Mouse (Mus musculus) ovary, postnatal 36 days (tissue): ENCODE data around the gene Apopt1.

Experiments
- DNase-seq: peaks from one replicate; pipeline ENCODE4 v3.0.0; 2022; ENCODE audit warnings: low spot score, mixed read lengths

Gene Apopt1

DNA sequence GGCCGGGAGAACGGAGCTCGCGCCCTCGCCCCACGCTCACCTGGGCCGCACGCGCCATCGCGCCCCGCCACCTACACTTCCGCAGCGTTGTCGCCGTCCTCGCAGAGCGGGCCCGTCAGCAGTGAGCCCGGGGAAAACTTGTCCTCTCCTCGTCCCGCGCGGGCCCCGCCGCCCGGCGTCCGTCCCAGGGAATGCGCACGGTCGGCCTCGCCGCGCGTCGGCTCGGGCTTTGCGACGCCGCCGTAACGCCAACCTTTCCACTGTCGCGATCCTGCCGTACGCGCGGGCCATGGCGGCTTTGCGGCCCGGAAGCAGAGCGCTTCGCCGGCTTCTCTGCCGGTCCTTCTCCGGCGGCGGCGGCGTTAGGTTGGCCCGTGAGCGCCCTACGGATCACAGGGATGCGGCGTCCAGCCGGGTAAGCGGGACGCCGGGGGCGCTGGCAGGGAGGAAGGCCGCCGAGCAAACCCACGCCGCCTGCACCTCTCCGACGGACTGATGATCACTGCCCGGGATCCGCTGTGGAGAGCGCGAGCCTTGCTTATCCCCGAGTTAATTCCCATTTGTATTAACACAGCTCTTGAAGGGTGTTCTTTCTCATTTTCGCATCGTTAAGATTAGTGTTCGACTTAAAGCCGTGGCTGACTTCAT is at the start of gene Apopt1, which contains the start of gene Bag5:
Apopt1 (plus strand) TSS at position 258 of the 648 bp plus-strand sequence.
Bag5 (minus strand) TSS at position 254 of the 648 bp plus-strand sequence.
- DNase-seq, result peak; percentile 93

DNA sequence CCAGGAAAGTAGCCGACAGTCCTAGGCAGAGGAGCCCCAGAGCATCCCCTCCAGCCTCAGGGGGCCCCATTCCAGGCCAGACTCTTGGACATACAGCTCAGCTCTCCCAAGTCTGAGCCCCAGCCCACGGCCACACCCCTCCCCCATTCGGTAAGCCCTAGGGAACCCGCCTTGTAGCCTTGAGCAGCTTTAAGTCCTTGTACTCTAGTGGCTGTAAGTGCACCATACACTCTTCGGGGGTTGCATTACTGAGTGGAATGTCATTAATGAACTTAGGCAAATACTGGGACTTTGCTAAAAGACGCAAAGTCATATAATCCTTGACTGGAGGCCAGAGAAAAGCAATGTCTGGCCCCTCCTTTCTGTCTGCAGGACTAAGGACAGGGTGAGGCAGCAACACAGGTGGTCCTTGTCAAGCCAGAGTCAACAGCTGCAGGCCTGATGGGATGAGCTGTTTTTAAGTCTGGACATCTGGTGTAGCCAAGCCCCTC is 48.9 kb upstream of the Apopt1 start:
- DNase-seq, result no peak

DNA sequence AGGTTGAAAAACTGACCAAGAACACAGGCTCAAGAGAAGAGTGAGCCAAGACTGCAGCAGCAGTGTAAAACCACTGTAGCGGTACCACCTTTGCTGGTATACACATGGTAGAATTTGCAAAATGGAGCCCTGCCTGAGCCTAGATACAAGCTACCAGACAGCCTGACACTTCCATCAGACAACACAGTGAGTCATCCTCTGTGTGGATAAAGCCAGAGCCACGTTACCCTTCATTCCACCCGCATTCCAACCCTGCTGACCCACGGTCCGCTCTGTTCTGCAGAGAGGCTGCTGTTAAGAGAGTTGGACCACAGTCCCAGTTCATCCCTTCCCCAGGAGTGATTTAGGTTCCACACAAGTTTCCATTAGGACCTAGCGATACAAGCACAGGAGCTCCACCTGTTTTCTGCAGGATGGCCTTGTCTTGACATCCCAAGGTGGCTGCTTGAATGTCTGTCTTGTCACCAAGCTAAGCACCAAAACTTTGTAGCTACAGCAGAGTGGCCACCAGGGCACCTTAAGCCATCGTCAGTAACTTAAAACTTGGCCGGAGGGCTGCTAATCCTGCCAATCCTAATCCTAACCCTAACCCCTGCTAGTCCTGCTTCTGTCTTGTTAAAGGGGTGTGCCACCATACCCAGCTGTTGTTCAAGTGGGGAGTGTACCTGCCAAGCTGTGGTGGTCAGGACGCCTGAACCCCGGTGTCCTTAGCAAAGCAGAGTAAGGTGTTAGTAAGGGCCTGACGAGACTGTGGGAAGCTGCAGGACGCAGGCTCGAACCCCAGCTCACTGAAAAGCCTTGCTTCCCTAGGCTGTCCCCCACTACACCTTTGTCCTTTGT is 47.8 kb upstream of the Apopt1 start:
- DNase-seq, result no peak

DNA sequence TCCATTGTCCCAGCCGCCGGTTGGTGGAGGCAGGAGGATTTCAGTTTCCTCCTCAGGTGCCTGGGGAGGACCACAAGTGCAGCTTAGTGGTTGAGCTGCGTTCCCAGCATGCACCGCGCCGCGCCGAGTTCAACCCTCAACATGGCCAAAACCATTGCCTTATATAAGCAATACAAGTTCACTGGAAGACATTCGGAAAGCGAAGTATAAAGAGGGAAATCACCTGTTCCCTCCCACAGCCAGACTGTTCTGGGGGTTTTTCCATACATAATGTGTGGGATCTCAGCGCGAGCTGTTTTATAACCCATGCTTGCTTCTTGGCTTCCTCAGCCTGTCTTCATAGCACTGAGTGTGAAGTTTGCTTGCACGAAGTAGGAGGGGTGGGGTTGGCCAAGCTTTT is 46.7 kb upstream of the Apopt1 start:
- DNase-seq, result no peak

DNA sequence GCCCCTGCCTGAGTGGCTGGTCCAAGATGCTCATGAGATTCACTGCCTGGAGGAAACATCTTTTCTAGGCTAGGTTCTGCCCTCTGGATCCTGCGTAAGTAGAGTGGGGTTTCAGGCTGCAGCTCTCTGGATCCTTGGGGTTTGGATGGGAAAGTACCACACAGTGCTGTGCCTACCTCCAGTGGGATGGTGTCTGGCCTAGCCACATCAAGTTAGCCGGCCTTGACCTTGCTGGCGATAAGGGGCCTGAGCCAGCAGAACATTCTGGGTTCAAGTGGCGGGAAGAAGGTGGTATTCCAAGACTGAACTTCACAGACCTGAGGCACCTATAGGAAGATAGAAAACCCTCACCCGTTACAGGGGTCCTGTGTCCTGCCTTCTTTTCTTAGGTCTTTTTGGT is 45.6 kb upstream of the Apopt1 start:
- DNase-seq, result no peak

DNA sequence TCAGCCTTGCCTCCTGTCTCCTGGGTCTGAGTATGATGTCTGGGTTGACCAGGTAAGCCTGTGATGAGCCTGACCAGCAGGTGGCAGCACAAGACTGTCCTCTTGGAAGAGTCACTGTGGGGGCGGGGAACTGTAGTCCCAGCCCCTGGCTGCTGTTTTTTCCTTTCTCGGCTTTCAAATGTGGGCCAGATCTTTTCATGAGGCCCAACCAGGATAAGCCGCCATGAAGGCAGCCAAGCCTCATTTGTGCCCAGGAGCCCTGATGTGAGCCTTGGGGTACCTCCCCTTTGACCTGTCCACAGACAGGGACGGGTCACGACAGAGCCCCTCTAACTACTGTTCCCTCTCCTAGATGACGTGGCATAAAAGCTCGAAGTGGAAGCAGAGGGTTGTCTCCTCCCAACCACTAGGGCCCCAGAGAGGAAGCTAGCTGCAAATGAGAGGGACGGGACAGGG is 44.6 kb upstream of the Apopt1 start:
- DNase-seq, result peak; percentile 94

DNA sequence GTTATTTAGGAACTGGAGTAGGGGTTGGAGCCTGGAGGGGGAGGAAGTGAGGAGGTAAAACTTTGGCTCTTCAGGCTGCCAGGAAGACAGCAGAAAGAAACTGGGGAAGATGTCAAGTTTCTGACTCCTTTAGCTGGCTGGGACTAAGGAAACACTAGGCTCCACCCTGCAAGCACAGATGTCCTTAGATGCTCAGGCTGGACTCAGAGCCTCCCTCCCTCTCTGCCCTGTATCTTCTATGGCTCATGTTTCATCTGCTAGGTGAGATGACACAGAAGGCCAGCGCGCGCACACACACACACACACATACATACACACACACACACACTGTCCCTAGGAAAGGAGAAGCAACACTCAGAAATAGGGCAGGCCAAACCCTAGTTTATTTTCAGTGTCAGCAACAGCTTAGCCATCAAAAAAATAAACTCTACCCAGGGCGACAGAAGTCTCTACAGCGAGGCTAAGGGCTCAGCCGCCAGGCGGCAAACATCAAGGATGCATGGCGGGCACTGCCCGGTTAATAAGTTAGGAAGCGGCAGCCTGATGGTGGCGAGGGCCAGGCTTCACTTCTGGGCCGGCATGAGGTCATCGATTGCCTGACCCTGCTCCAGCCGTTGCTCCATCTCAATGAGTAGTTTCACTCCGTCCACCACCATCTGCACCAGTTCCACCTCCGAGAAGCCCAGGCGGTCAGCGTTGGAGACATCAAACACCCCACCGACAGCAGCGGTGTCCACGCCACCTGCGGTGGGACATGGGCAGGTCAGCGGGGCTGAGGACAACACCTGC is 43.9 kb upstream of the Apopt1 start:
- no peak for DNase-seq

DNA sequence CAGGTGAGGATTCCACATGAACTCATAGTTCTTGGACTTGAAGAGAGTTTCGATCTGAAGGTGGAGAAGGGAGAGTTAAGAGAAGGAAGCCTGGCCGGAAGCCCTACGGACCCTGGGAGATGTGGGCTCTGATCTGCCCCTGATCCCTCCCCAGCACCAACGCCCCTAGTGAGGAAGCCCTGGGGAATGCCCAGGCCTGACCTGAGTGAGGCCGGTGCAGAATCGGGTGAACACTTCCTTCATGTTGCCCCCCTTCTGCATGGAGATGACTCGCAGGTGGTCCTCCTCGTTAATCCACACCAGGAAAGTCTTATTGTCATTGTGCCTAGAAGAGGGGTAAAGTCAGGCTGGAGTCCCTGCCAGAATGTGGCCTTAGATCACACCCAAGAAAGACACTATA is 43.1 kb upstream of the Apopt1 start:
- no peak for DNase-seq

DNA sequence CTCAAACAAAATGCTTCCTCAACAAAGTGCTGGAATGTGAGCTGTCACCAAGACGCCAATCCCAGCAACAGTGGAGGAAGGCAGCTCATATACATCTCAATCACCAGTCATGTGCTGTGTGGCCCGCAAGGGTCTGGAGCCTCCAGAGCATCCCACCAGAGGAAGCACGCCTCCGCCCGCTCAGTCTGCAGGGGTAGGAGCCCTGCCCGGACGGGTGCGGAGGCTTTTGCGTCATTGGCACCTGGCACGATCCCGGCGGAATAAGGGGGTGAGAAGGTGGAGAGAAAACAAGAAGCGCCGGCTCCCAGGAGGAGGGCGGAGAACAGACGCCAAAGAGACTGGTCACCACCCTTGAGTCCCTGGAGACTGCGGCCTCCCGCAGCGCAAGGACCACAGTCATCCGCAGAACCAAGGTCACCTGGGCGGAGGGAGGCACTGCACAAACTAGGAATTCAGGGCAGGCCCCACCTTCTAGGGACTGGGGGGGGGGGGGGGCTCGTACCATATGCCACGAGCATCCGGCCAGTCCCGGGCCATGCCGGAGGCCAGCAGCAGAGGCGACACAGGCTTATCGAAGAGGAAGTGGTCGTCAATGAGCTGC is 42.6 kb upstream of the Apopt1 start:
- DNase-seq, result peak; percentile 49

DNA sequence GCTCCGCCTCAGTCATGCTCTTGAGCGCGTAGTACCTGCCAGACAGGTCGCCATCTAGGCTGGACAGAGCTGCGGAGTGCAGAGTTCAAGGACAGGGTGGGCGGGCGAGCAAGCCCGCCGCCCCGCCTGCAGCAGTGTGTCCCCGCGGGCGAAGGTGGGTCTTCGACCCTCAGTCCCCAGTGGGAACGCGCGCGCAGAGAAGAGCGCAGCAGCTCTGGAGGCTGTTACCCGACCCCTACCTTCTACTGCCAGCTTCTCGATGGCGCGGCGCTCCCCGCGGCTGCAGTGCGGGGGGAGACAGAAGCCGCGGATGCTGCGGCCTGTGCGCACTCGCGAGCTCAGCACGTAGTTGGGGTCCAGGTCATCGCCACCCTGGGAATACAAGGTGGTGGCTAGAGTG is 42.1 kb upstream of the Apopt1 start:
- DNase-seq, result no peak

DNA sequence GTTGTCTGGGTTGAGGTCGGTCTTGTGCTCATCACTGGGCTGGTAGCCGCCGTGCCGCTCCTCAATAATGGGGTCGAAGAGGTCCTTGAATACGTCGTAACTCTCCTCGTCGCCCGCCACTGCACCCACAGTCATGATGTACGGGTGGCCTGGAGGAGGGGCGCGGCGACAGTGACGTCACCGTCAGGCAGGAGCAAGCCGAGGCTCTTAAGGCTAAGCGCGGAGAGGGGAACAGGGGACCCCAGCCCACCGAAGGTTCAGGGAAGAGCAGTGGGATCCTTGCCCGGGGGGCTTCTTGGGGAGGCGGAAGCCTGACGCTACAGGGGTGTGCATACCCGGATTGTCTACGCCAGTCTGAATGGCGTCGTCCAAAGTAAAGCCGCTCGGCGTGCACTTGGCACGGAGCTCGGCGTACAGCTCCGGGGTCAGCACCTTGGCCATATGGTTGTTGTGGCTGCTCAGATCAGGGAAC is 41.6 kb upstream of the Apopt1 start:
- DNase-seq, result peak; percentile 50

DNA sequence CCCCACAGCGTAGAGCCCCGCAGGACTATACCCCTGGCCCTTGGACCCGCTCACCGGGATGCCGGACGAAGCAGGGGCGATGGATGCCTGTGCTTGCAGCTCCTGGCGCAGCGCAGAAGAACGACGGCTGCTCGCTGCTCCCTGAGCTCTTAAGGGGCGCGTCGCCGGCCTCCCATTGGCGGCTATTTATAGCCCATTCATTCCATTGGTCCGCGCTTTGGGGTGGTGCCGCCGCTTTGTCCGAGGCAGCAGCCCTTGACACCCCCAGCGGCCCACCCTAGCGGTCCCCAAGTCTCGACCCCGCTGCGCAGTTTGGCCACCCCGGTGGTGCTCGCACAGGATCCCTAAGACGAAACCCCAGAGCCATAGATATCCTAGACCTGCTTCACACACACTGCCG is 40.9 kb upstream of the Apopt1 start, which contains the start of gene Ckb:
Ckb (minus strand) TSS at position 163 of the 400 bp plus-strand sequence.
- DNase-seq, result peak; percentile 66

DNA sequence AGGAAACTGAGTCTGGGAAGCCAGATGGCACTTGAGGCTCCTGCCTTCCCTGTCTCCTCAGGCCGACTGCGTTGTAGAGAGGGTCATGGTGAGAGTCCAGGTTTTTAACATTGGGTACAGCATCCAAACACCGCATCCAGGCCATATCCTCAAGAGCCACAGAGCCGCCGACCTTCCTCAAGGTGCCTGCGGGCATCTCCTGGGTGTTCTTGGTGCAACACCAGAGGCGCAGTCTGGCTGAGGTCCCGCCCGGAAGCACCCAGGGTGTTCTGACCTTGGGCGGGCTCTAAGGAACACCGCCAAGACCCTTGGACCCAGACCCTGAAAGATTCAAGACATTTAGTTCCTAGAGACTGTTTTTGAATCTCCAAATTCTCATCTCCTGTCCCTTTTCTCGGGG is 40.5 kb upstream of the Apopt1 start:
- DNase-seq, result no peak

DNA sequence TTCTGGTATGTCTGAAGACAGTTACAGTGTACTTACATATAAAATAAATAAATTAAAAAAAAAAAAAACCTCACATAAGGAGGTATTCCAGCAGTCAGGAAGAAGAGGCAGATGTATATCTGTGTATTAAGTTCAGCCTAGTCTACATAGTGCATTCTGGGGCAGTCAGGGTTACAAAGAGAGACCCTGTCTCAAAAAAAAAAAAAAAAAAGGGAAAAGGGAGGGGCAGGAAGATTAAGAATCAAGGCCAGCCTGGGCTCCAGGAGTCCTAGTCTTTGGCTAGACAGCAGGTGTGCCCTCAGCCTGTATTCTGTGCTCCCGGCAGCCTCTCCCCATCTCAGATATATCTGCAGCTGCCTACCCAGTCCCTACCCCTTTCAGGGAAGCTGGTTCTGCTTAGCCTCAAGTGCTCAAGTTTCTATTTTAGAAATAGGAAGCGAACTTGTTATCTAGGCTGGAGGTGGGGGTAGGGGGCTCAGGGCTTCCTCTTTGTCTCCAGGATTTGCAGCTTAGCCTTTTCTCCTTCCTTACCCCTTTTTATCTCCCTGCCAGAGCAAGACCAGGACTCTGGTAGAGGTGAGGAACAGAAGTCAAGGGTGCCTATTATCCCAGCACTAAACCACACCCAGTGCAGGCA is 38.1 kb upstream of the Apopt1 start:
- DNase-seq, result no peak

DNA sequence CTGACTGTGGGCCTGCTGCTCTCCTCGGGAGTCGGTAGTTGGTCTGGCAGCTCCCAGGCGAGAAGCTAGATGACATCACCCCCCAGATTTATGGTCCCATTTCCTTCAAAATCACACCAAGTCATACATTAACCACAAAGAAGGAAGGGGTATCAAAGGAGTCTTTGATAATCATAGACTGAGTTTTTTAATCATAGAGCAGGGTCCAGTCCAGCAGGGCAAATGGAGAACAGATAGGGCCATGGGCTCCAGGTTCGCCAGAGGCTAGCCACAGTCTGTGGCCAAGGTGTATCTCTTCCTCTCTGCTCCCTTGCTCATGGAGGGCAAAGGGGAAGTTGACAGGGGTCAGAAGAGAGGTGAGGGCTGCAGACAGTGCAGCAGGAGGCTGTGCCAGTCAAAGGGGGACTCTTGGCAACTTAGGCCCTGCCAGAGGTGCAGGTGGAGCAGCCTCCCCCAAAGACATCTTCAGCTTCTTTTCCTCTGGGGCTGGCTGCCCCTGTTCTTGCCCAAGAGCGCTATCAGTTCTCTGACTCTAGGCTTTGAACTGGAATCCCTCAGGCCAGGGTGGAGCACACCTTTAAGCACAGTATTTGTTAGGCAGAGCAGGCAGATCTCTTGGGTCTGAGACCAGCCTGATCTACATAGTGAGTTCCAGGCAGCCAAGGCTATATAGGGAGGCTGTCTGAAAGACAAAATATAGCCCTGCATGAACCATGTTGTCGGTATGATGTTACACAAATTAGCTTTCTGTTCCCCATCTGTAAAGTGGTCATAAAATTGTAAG is 37.1 kb upstream of the Apopt1 start:
- DNase-seq, result no peak

DNA sequence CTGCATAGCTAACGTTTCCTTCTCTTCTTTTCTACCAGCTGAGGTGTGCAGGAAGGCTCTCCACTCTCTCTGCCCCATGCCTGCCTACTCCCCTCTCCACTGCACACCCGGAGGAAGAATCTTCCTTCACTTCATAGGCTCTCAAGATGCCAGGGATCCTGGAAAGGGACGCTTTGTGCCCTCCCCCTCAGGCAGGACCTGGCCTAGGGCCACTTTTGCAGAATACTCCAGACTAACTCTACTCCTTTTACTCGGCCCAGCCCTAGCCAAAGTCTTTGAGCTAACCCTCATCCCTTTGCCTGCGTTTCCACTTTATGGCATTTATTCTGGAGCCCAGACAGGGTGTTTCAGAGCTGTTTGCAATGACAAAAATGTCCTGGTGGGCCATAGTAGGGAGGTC is 35.6 kb upstream of the Apopt1 start:
- DNase-seq, result no peak

DNA sequence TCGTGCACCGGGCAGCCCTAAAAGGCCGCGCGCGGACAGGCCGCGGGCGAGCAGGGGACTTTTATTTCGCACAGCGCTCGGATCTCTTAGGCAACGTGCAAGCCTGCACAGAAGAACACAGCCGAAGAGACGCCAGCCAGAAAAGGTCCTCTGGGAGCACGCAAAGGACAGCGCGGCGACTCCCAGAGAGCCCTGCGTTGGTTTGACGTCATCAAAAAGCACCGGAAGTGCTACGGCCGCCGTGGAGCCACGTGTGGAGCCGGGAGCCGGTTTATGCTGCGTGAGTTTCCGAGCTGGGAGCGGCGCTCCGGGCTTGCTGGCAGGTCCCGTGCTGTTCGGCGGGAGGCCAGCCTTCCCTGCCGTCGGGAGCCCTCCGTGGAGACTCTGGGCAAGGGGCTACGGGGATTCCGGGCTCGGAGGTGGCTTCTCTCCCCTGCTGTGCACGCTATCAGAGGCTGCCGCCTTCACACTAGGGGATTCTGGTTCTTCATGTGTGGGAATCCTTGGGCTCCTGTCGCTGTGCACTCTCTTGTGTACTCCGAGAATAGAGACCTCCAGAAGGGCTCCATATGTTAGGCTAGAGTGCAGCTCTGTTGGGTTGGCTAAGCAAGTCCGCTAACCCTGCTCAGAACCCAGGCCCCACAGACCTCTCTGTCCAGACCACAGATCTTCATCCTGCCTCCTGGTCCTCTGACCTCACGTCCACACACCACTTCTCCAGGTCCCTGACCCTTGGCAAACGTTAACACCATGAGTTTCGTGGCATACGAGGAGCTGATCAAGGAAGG is 35.0 kb upstream of the Apopt1 start, which contains the start of gene Trmt61a:
Trmt61a (plus strand) TSS at position 224 of the 788 bp plus-strand sequence.
- peak; percentile 85 for DNase-seq

DNA sequence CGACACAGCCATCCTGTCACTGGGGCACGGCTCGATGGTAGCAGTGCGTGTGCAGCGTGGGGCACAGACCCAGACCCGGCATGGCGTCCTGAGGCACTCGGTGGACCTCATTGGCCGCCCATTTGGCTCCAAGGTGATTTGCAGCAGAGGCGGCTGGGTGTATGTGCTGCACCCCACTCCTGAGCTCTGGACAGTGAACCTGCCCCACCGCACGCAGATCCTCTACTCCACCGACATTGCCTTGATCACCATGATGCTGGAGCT is 34.5 kb upstream of the Apopt1 start:
- DNase-seq, result no peak

DNA sequence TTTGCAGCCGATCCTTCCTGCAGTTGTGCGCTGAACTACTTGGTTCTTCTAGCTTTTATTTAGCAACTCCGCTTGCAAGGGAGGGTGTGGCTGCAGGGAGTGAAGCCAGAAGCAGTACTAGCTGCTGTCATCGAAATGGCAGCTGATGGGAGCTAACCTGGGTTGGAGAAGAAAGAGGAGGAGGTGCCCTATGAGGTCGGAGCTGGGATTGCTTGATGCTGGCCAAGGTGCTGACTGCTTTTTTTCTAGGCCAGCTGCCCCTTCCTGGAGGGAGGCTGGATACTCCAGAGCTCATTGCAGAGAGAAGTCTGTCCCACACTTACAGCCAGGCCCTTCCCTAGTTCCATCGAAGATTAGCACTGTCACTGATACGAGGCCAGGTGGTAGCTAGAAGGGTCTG is 34.1 kb upstream of the Apopt1 start:
- no peak for DNase-seq

DNA sequence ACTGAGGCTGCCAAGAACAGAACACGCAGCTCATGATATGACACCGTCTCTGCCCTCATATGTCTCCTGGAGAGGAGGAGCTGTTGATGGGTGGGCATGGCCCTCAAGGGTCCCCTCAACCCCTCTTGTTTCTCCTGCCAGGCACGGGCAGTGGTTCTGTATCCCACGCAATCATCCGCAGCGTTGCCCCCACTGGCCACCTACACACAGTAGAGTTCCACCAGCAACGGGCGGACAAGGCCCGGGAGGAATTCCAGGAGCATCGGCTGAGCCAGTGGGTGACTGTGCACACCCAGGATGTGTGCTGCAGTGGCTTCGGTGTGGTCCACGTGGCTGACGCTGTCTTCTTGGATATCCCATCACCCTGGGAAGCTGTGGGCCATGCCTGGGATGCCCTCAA is 32.4 kb upstream of the Apopt1 start:
- DNase-seq, result no peak
